Mouse (Mus musculus) forebrain, embryonic 14.5 days (tissue): Measurements from ENCODE around the gene Tusc2. TPM values are rescaled to one million over a fixed set of nuclear protein-coding genes. Genes with fewer than 3 reads are reported as not detected.
A peak's percentile ranks its signal among the peaks of the same experiment; 100 is the strongest.
"Not testable (repeated sequence)": the region's sequence is repeated elsewhere in the genome, so short reads cannot be mapped to it uniquely, and the experiment has no call there.

Experiments
- ATAC-seq: fragments of 200-750 bp; cut with Nextera tagmentation; 2 replicates; pipeline ENCODE4 v1.8.0; 2017; ENCODE audit warnings: mild to moderate bottlenecking, moderate library complexity
- DNase-seq: peaks from one replicate; pipeline ENCODE4 v3.0.0-alpha.2; 2015; ENCODE audit warnings: low spot score
- H3K27ac ChIP-seq: fragments of 300-500 bp; sonication (generic); 2 replicates; pipeline ENCODE4 v1.5.1; 2014; ENCODE audit warnings: low read depth, mild to moderate bottlenecking, control low read depth, low read length, moderate library complexity
- H3K27me3 ChIP-seq: fragments of 300-500 bp; sonication (generic); replicated peaks from 2 replicates; pipeline ENCODE4 v1.6.1; 2014; ENCODE audit warnings: low read length, control low read depth, mixed read lengths; ENCODE audit not compliant: control insufficient read depth, insufficient read depth
- H3K36me3 ChIP-seq: fragments of 300-500 bp; sonication (generic); 2 replicates; pipeline ENCODE4 v1.6.1; 2014; ENCODE audit warnings: low read length, control low read depth; ENCODE audit not compliant: control insufficient read depth, insufficient read depth
- H3K4me1 ChIP-seq: fragments of 300-500 bp; sonication (generic); 2 replicates; pipeline ENCODE4 v1.6.1; 2014; ENCODE audit warnings: antibody characterized with exemption, low read length, control low read depth; ENCODE audit not compliant: control insufficient read depth, insufficient read depth
- H3K4me2 ChIP-seq: fragments of 300-500 bp; sonication (generic); 2 replicates; pipeline ENCODE4 v1.6.1; 2014; ENCODE audit warnings: mild to moderate bottlenecking, control low read depth, low read length
- H3K4me3 ChIP-seq: fragments of 300-500 bp; sonication (generic); 2 replicates; pipeline ENCODE4 v1.5.1; 2014; ENCODE audit warnings: low read depth, low read length, control low read depth
- H3K9ac ChIP-seq: fragments of 300-500 bp; sonication (generic); 2 replicates; pipeline ENCODE4 v1.6.1; 2014; ENCODE audit warnings: mild to moderate bottlenecking, low read length, control low read depth, moderate library complexity
- H3K9me3 ChIP-seq: fragments of 300-500 bp; sonication (generic); replicated peaks from 2 replicates; pipeline ENCODE4 v1.6.1; 2016; ENCODE audit warnings: low read length, control low read depth, mixed read lengths; ENCODE audit not compliant: control insufficient read depth
- WGBS: fragments of 180-500 bp; shearing (Covaris S2); extraction: QIAGEN DNeasy Blood & Tissue Kit; methylation state at CpG from one replicate; pipeline ENCODE4 v1.1.7; 2014; 5-methylcytosine and 5-hydroxymethylcytosine counted together
- polyA plus RNA-seq: library from polyadenylated mRNA; unstranded; fragments of >200 nt; fragmentation: Nextera tagmentation; extraction: Ambion mirVana; gene quantifications from 2 replicates; pipeline ENCODE4 v1.2.1, GENCODE M21; 2014

Gene Tusc2
- polyA plus RNA-seq, 1 experiment from 2014 or later, result 107 TPM

- ATAC-seq, result peak; percentile 25
- peak overlapping the region; percentile 88 for H3K4me3 ChIP-seq
- DNase-seq, result no peak
- H3K4me2 ChIP-seq, result peak overlapping the region; percentile 92
- peaks cover 25% of the 10 kb centered on the region for H3K4me1 ChIP-seq
- no peaks in the 10 kb centered on the region for H3K9me3 ChIP-seq
- peak overlapping the region; percentile 77 for H3K27ac ChIP-seq
- 1% methylated on average over 23 of the region's 23 CpGs for WGBS
- H3K9ac ChIP-seq, result peak overlapping the region; percentile 92
- peaks cover 54% of the 10 kb centered on the region for H3K36me3 ChIP-seq
- H3K27me3 ChIP-seq, result no peaks in the 10 kb centered on the region
Observed at GRCm38 (mm10) chr9:107569270-107569669, 6.2 kb downstream of the Tusc2 start.

GRCm38 (mm10) chr9:107570016-107570415 lies 7.0 kb downstream of the Tusc2 start:
- peak overlapping the region; percentile 77; the same call in 1 of the 2 replicates for H3K27ac ChIP-seq
- peak overlapping the region; percentile 92 for H3K9ac ChIP-seq
- H3K4me3 ChIP-seq, result peak overlapping the region; percentile 88
- H3K9me3 ChIP-seq, result no peaks in the 10 kb centered on the region
- WGBS, result 31% methylated on average over 13 of the region's 13 CpGs
- peaks cover 52% of the 10 kb centered on the region for H3K36me3 ChIP-seq
- no peaks in the 10 kb centered on the region for H3K27me3 ChIP-seq
- H3K4me1 ChIP-seq, result peaks cover 25% of the 10 kb centered on the region
- ATAC-seq, result no peak
- DNase-seq, result no peak
- peak overlapping the region; percentile 92 for H3K4me2 ChIP-seq

DNA sequence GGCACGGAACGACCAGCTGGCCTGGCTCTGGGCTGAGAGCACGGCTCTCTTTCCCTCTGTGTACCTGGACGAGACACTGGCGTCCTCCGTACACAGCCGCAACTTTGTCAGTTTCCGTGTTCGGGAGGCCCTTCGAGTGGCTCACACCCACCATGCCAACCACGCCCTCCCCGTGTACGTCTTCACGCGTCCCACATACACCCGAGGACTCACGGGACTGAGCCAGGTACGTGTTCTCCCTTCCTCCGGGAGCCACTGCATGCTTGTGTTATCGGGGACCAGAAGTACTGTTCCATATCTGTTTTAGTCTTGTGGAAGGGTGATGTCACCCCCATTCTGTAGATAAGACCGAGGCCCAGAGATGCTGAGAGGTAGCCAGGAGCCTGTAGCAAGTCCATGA lies 7.8 kb downstream of the Tusc2 start:
- Histone ChIP-seq H3K4me1 (peaks cover 25% of the 10 kb centered on the region), H3K27me3 (no peaks in the 10 kb centered on the region), H3K9ac (peak overlapping the region; percentile 92), H3K4me2 (peak overlapping the region; percentile 92), H3K9me3 (no peaks in the 10 kb centered on the region), H3K36me3 (peaks cover 46% of the 10 kb centered on the region), H3K27ac (no peak overlapping the region; the same call in 1 of the 2 replicates), H3K4me3 (peak overlapping the region; percentile 88; the same call in 1 of the 2 replicates)
- ATAC-seq, result no peak
- 92% methylated on average over 21 of the region's 21 CpGs for WGBS
- no peak for DNase-seq

DNA sequence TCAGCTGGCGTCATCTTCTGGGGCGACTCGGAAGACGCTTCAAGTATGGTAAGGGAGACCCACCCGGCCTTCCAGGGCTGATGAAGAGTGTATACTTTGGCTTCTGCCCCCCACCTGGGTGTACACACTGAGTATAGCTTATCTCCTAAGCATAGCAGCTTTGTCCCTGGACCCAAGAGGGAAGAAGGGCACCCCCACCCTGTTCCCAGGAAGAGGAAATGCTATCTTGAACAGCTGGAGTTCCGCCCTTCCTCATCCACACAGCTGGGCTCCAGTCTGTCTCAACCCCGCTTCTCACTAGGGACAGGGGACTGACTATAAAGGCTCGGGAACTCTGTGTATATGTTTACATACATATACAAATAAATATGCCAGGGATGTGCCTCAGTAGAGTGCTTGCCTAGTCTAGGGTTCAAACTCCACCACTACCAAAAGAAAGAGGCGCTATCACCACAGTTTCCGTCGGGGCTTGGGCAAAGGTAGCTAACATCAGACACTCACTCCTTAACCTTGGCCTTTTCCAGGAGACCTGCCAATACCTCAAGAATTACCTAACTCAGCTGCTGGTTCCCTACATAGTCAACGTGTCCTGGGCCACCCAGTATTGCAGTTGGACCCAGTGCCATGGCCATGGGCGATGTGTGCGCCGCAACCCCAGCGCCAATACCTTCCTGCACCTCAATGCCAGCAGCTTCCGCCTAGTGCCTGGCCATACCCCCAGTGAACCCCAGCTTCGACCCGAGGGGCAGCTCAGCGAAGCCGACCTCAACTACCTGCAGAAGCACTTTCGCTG lies 8.7 kb downstream of the Tusc2 start:
- ATAC-seq (no peak), DNase-seq (no peak)
- peaks cover 39% of the 10 kb centered on the region for H3K36me3 ChIP-seq
- WGBS, result 94% methylated on average over 22 of the region's 22 CpGs
- H3K9ac ChIP-seq, result no peak overlapping the region
- H3K9me3 ChIP-seq, result no peaks in the 10 kb centered on the region
- no peak overlapping the region for H3K4me2 ChIP-seq
- no peaks in the 10 kb centered on the region for H3K27me3 ChIP-seq
- H3K4me3 ChIP-seq, result no peak overlapping the region
- H3K27ac ChIP-seq, result no peak overlapping the region
- peaks cover 25% of the 10 kb centered on the region for H3K4me1 ChIP-seq

GRCm38 (mm10) chr9:107572327-107572662 lies 9.2 kb downstream of the Tusc2 start:
- WGBS, result 97% methylated on average over 2 of the region's 2 CpGs
- H3K9ac ChIP-seq, result no peak overlapping the region
- H3K27ac ChIP-seq, result no peak overlapping the region
- H3K9me3 ChIP-seq, result no peaks in the 10 kb centered on the region
- H3K4me3 ChIP-seq, result no peak overlapping the region
- H3K27me3 ChIP-seq, result no peaks in the 10 kb centered on the region
- H3K36me3 ChIP-seq, result peaks cover 39% of the 10 kb centered on the region
- H3K4me2 ChIP-seq, result no peak overlapping the region
- ATAC-seq (no peak), DNase-seq (no peak)
- H3K4me1 ChIP-seq, result peaks cover 25% of the 10 kb centered on the region

DNA sequence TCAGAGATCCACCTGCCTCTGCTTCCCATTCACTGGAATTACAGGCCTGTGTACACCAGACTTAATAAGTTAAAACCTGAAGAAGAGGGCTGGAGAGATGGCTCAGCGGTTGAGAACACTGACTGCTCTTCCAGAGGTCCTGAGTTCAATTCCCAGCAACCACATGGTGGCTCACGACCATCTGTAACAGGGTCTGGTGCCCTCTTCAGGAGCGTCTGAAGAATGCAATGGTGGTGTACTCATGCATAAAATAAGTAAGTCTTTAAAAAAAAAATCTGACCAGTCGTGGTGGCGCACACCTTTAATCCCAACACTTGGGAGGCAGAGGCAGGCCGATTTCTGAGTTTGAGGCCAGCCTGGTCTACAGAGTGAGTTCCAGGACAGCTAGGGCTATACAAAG lies 10.7 kb downstream of the Tusc2 start:
- ATAC-seq, DNase-seq: not testable (repeated sequence)
- 80% methylated on average over 6 of the region's 6 CpGs for WGBS

DNA sequence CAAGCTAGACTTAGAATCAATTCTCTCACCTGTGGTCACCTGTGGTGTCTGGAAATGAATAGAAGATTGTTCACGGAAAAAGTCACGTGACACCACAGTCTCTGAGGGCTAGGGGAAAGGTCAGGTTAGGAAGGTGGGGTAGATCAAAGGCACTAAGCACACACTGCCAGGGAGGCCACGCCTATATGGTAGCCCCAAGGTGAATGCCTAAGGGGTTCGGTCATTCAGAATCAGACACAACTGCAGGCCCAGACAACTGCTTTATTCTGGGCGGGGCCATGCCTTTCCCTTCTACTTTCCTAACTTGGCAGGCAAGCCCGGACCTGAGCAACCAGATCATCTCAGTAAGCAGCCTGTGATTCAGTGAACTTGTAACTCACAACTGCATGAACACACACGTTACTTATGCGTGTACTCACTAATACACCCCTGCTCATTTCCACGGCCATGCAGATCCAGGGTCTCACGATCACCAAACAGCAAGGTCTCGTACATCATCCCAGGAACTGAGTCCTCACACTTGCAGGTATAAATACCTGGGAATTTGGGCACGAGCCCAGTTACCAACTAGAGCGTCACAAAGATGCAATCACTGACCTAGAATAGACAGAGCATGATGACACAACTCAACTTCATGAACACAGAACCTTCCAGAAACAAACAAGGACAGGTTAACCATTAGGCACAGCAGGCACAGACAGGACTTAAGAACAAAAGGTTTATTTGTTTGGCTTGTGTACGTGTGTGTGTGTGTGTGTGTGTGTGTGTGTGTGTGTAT lies 12.7 kb downstream of the Tusc2 start:
- DNase-seq, result no peak
- Histone ChIP-seq H3K27me3 (no peaks in the 10 kb centered on the region), H3K36me3 (peaks cover 37% of the 10 kb centered on the region), H3K4me3 (no peak overlapping the region), H3K4me1 (peaks cover 13% of the 10 kb centered on the region), H3K27ac (no peak overlapping the region), H3K9me3 (no peaks in the 10 kb centered on the region), H3K4me2 (no peak overlapping the region), H3K9ac (no peak overlapping the region)
- no peak for ATAC-seq
- WGBS, result 87% methylated on average over 14 of the region's 14 CpGs

More for the DNA sequence above, 10.7 kb downstream of the Tusc2 start:
- not testable (repeated sequence) for H3K9me3 ChIP-seq, H3K27me3 ChIP-seq, H3K4me2 ChIP-seq, H3K9ac ChIP-seq, H3K27ac ChIP-seq, H3K4me3 ChIP-seq
- Histone ChIP-seq H3K4me1 (peaks cover 15% of the 10 kb centered on the region), H3K36me3 (peaks cover 39% of the 10 kb centered on the region)

GRCm38 (mm10) chr9:107576357-107577107 lies 13.5 kb downstream of the Tusc2 start, which contains the start of gene Hyal1:
Gene Hyal1, plus strand, starts transcription at chr9:107576927.
- peak within 1 kb of the TSS; percentile 46 for H3K4me2 ChIP-seq
- 0 out of 2 replicates have a peak within 1 kb of the TSS, but pooled peaks have one; percentile 11 for H3K4me3 ChIP-seq
- H3K27ac ChIP-seq, result peak within 1 kb of the TSS; percentile 58; the same call in 1 of the 2 replicates
- peak; percentile 82 for DNase-seq
- H3K36me3 ChIP-seq, result peaks cover 29% of the 10 kb centered on the region
- H3K27me3 ChIP-seq, result no peaks in the 10 kb centered on the region
- peak within 1 kb of the TSS; percentile 38; the same call in 1 of the 2 replicates for H3K9ac ChIP-seq
- ATAC-seq, result peak; percentile 69
- H3K9me3 ChIP-seq, result no peaks in the 10 kb centered on the region
- peaks cover 13% of the 10 kb centered on the region for H3K4me1 ChIP-seq
- 26% methylated on average over 16 of the region's 16 CpGs for WGBS
